Mouse (Mus musculus) hindbrain, embryonic 14.5 days (tissue): Measurements from ENCODE around the gene Stambp. TPM values are rescaled to one million over a fixed set of nuclear protein-coding genes. Genes with fewer than 3 reads are reported as not detected.

ENCODE experiments used
- ATAC-seq: fragments of 200-750 bp; cut with Nextera tagmentation; 2 replicates; pipeline ENCODE4 v1.8.0; 2017; ENCODE audit warnings: moderate number of reproducible peaks, mild to moderate bottlenecking, moderate TSS enrichment, moderate library complexity; ENCODE audit not compliant: low FRiP score
- DNase-seq: peaks from one replicate; pipeline ENCODE4 v3.0.0-alpha.2; 2015; ENCODE audit warnings: low spot score
- H3K27ac ChIP-seq: fragments of 300-500 bp; sonication (generic); 2 replicates; pipeline ENCODE4 v1.5.1; 2014; ENCODE audit warnings: mild to moderate bottlenecking, moderate library complexity
- H3K27me3 ChIP-seq: fragments of 300-500 bp; sonication (generic); 2 replicates; pipeline ENCODE4 v1.6.1; 2014; ENCODE audit warnings: mild to moderate bottlenecking, low read length, mixed read lengths; ENCODE audit not compliant: control insufficient read depth, insufficient read depth
- H3K36me3 ChIP-seq: fragments of 300-500 bp; sonication (generic); replicated peaks from 2 replicates; pipeline ENCODE4 v1.6.1; 2014; ENCODE audit not compliant: control insufficient read depth, insufficient read depth
- H3K4me1 ChIP-seq: fragments of 300-500 bp; sonication (generic); replicated peaks from 2 replicates; pipeline ENCODE4 v1.6.1; 2014; ENCODE audit warnings: antibody characterized with exemption, low read length, mixed read lengths; ENCODE audit not compliant: control insufficient read depth, insufficient read depth
- H3K4me2 ChIP-seq: fragments of 300-500 bp; sonication (generic); replicated peaks from 2 replicates; pipeline ENCODE4 v1.6.1; 2014; ENCODE audit warnings: mild to moderate bottlenecking, moderate library complexity
- H3K4me3 ChIP-seq: fragments of 300-500 bp; sonication (generic); replicated peaks from 2 replicates; pipeline ENCODE4 v1.5.1; 2014; ENCODE audit warnings: mild to moderate bottlenecking, low read length
- H3K9ac ChIP-seq: fragments of 300-500 bp; sonication (generic); 2 replicates; pipeline ENCODE4 v1.6.1; 2014
- H3K9me3 ChIP-seq: fragments of 300-500 bp; sonication (generic); 2 replicates; pipeline ENCODE4 v1.6.1; 2016; ENCODE audit warnings: low read length; ENCODE audit not compliant: control insufficient read depth
- WGBS: fragments of 180-500 bp; shearing (Covaris S2); extraction: QIAGEN DNeasy Blood & Tissue Kit; methylation state at CpG from one replicate; pipeline ENCODE4 v1.1.7; 2014; 5-methylcytosine and 5-hydroxymethylcytosine counted together
- polyA plus RNA-seq: library from polyadenylated mRNA; unstranded; fragments of >200 nt; fragmentation: Nextera tagmentation; extraction: Ambion mirVana; gene quantifications from 2 replicates; pipeline ENCODE4 v1.2.1, GENCODE M21; 2014

Gene Stambp
- polyA plus RNA-seq, 1 experiment from 2014 or later, result 59.4 TPM

GRCm38 (mm10) chr6:83496753-83497710 is 75.5 kb downstream of the Stambp start:
- no peaks in the 10 kb centered on the region for H3K9me3 ChIP-seq
- no peak overlapping the region for H3K4me2 ChIP-seq
- H3K4me3 ChIP-seq, result no peak overlapping the region
- no peak overlapping the region for H3K27ac ChIP-seq
- 86% methylated on average over 22 of the region's 22 CpGs for WGBS
- no peaks in the 10 kb centered on the region for H3K4me1 ChIP-seq
- H3K36me3 ChIP-seq, result peaks cover 22% of the 10 kb centered on the region
- no peak overlapping the region for H3K9ac ChIP-seq
- ATAC-seq, result no peak
- no peak for DNase-seq
- no peaks in the 10 kb centered on the region for H3K27me3 ChIP-seq

DNA sequence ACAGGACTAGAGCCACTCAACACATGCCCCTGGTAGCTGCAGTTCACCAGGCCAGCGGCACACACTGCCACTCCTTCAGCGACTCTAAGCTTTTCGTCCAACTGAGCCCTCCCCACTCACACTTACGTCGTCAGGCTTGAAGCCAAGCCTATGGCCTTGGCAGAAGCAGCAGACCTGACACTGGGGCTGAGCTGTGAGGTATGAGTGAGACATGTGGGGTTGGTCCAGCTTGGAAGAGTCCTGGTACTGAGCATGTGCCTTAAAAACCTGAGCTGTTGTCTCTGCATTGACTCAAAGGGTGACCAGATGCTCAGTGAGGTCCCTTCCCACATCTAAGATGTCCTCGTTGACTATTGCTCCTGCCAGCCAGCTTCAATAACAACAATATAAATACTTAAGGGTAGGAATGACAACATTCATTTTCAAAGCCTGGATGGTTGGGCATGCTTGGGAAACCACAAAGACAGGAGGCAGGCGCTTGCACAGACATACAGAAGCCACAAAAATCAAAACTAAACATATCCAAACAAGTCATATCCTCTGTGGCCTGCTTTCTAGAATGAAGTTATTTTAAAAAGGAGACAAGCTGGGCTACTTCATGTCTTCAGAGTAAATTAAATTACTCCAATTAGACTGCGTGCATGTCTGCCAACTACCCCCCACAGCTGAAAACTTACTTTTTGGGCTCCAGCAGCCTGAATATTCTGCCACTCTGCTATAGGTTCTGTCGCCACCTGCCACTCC is 76.3 kb downstream of the Stambp start:
- H3K36me3 ChIP-seq, result peaks cover 28% of the 10 kb centered on the region
- H3K27me3 ChIP-seq, result no peaks in the 10 kb centered on the region
- H3K9me3 ChIP-seq, result no peaks in the 10 kb centered on the region
- H3K4me3 ChIP-seq, result no peak overlapping the region
- DNase-seq (no peak), ATAC-seq (no peak)
- 90% methylated on average over 9 of the region's 9 CpGs for WGBS
- no peak overlapping the region for H3K9ac ChIP-seq
- no peaks in the 10 kb centered on the region for H3K4me1 ChIP-seq
- H3K27ac ChIP-seq, result no peak overlapping the region
- H3K4me2 ChIP-seq, result no peak overlapping the region

Other genes starting within 250 kb of the Stambp start
- gene Mthfd2, start 246.8 kb downstream of the Stambp start, polyA plus RNA-seq, result 30.4 and 35.7 TPM in 2 replicates
- 27.8 and 30.6 TPM in 2 replicates for gene Mob1a, start 246.7 kb downstream of the Stambp start, polyA plus RNA-seq
- gene Bola3, start 223.6 kb downstream of the Stambp start, polyA plus RNA-seq, result 60.3 and 61.5 TPM in 2 replicates
- 43.6 and 52.2 TPM in 2 replicates for gene Tet3, start 113.6 kb downstream of the Stambp start, polyA plus RNA-seq
- gene Dguok, start 65.8 kb downstream of the Stambp start, polyA plus RNA-seq, result 68.8 and 69.2 TPM in 2 replicates
- gene Actg2, start 36.5 kb downstream of the Stambp start, polyA plus RNA-seq, result 2.6 and 3.3 TPM in 2 replicates
- gene Clec4f, start 83.5 kb upstream of the Stambp start, polyA plus RNA-seq, result not detected in 2 replicates
- not detected in 2 replicates for gene Cd207, start 105.1 kb upstream of the Stambp start, polyA plus RNA-seq
- gene Vax2, start 138.5 kb upstream of the Stambp start, polyA plus RNA-seq, result not detected in 2 replicates
- not detected in 2 replicates for gene Atp6v1b1, start 170.3 kb upstream of the Stambp start, polyA plus RNA-seq
- not detected in 2 replicates for gene Ankrd53, start 189.9 kb upstream of the Stambp start, polyA plus RNA-seq
- 49.2 and 58.4 TPM in 2 replicates for gene Tex261, start 203.1 kb upstream of the Stambp start, polyA plus RNA-seq
- gene Nagk, start 222.3 kb upstream of the Stambp start, polyA plus RNA-seq, result 89.7 and 98.1 TPM in 2 replicates